Mouse (Mus musculus) small intestine, adult 2 months (tissue): Measurements from ENCODE around the gene Bicra.

ENCODE experiments used
- CTCF ChIP-seq: fragments of 200-500 bp; IDR thresholded peaks from 2 replicates; pipeline ENCODE4 v1.5.1; 2012; ENCODE audit warnings: low read depth, mild to moderate bottlenecking, control low read depth, inconsistent platforms, low read length, moderate library complexity, mixed read lengths; ENCODE audit not compliant: insufficient replicate concordance, insufficient read length; ENCODE audit errors: extremely low read depth
- POLR2A ChIP-seq: fragments of 200-500 bp; IDR thresholded peaks from 2 replicates; pipeline ENCODE4 v1.6.1; 2012; ENCODE audit warnings: low read depth, mild to moderate bottlenecking, control low read depth, inconsistent platforms, low read length, moderate library complexity

DNA sequence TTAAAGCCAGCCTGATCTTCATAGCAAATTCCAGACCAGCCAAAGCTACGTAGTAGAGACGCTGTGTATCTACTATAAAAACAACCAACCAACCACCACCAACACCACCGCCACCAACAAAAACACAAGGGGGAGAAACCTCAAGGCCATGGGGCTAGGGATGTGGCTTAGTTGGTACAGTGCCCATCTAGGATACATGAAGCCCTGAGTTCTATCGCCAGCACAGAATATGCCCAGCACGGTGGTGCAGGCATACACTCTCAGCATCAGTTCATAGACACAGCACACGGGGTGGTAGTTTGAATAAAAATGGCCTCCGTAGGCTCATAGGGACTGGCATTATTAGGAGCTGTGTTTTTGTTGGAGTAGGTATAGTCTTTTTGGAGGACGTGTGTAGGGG, 79.4 kb downstream of the Bicra start:
- TF ChIP-seq POLR2A: no peak
- no peak for TF ChIP-seq CTCF
